Mouse (Mus musculus): ENCODE data around the gene Fuz.

GRCm38 (mm10) chr7:44916881-44917280, 21.0 kb downstream of the Fuz start:
- TF ChIP-seq CTCF (IDR thresholded peaks at IDR 0.05; ENCODE audit: extremely low read depth, insufficient read length, insufficient replicate concordance, low read depth, low read length) (no peak), POLR2A (IDR thresholded peaks at IDR 0.05; ENCODE audit: low read depth, low read length) (no peak)
